Mouse (Mus musculus) c-Kit-negative CD71-positive TER-119-positive erythroid progenitor cells, embryonic 14.5 days (primary cell): ENCODE results near the gene Gm2974.
"Not testable (repeated sequence)": the region's sequence is repeated elsewhere in the genome, so short reads cannot be mapped to it uniquely, and the experiment has no call there.

Experiments
- DNase-seq: peaks from one replicate; pipeline ENCODE4 v3.0.0-alpha.2; 2013; ENCODE audit warnings: low read depth, low spot score

Gene Gm2974

DNA sequence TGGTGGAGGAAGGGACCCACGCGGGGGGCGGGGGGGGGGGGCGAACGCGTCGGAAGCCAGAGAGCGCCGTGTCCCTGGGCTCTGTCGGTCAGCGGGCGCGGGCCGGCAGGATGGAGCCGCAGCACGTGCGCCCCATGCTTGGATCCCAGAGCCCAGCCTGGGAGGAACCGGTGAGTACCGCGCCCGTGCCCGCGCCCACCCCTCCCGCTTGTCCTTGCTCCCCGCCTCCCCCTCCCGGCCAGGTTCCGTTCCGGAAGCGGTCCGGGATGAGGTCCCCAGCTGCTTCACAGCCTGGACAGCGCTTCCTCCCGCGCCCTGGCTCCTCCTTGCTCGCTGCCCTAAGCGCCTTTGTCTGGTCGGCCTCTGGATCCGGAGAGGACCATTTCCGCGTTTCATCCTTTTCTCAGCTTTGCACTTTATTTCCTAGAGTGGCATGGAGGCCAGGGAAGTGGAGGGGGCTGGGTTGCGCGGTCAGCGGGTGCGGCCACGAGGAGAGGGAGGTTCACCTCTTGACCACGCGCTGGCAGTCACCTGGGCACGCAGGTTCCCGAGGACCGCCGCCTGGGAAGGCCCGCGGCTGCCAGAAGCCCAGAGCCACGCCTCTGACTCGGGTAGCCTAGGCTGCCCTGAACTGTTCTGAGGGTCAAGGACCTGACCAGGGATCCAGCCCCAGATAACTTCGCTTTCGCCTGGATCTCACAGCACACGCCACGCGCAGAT is at the start of gene Gm2974:
TSS of gene Gm2974 (plus strand) at position 86 of the 720 bp plus-strand sequence.
- not testable (repeated sequence) for DNase-seq

DNA sequence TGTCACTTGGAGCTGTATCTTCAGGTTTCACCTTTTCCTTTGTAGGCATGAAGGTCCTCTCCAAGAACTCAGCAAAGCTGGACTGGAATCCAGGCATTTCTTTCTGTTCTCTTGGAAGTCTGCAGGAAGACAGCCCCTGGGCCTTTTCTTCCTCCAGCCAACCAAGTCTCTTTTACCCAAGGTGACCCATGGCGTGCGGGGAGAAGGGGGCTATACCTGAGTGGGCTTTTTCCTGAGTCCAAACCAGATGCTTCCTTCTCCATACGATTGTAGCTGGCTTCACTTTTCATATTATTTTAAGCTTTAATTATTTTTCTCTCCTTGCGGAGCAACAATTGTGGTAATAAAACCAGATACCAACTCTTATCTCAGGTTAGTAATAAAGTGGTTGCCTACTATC is 40.7 kb upstream of the Gm2974 start:
- DNase-seq, result not testable (repeated sequence)

DNA sequence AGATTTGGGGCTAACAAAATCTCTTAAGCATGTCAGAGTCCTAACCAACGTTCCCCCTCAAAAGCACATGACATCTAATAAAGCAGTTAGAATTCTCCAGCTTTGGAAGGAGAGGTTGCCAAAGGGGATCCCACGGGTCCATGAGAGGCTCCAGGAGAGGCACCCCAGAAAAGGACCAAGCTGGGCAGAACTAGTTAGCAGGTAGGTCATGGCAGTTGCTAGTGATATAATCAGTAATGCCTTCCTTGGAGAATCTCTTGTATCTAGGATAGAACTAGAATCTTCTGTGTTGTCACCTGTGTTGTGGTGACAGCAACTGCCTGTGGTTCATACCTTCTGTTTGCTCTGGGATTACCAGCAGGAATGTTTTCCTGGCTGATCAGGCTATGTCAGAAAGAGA is 17.6 kb upstream of the Gm2974 start, which contains the start of gene Gm3127:
TSS of gene Gm3127 (plus strand) at position 301 of the 400 bp plus-strand sequence.
- not testable (repeated sequence) for DNase-seq

DNA sequence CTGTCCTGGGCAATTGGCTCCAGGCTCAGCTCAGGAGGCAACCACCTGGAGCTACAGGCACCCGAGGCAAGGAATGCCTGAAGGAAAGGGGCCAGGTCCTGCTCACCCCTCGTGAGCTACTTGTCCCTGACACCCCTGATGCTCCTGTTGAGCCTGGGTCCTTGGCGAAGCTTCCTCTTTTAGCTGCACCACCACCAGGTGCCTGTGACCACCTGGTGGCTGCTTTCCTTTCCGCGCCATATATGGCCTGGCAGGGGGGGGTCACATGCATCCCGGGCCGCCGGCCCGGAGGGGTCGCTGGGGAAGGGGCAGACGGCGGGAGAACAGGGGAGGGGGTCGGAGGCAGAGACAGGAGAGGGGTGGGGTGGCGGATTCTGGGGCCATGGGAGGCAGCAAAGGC is 346 bp upstream of the Gm2974 start:
- DNase-seq, result not testable (repeated sequence)

DNA sequence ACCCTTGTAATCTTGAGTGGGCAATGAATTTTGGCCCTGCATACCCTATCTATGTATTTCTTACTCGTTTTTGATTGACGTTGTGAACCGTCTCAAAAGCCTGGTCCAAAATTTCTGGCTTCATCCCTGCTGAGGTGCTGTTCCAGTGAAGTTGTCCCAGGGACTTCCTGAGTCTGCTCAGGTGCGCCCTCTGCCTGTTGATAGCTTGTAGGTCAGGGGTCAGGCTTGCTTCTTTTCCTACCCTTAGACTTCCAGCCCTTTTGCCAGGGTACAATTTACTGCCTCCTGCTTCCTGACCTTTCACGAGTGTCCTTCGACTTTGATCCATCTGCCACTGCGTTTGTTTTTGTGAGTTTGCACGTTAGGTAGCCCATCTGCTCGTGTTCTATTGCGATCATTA is 999 bp downstream of the Gm2974 start:
- DNase-seq, result not testable (repeated sequence)

DNA sequence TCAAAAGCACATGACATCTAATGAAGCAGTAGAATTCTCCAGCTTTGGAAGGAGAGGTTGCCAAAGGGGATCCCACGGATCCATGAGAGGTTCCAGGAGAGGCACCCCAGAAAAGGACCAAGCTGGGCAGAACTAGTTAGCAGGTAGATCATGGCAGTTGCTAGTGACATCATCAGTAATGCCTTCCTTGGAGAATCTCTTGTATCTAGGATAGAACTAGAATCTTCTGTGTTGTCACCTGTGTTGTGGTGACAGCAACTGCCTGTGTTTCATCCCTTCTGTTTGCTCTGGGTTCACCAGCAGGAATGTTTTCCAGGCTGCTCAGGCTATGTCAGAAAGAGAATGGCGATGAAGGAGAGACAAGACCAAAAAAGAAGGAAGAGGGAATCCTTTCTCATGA is 67.0 kb downstream of the Gm2974 start, which contains the start of gene Gm3138:
TSS of gene Gm3138 (plus strand) at position 301 of the 400 bp plus-strand sequence.
- DNase-seq, result not testable (repeated sequence)
